Mouse (Mus musculus) gastrocnemius, postnatal 36 days (tissue): ENCODE measurements at regions not wholly inside any gene's neighbourhood (a gene's known extent, or its start where the extent isn't known, plus 50 kb on each side); places are given as distances from the start of the nearest gene placed in this dataset.

Source experiments
- DNase-seq, 2 experiments: peaks; one replicate each; pipeline ENCODE4 v3.0.0; 2022
- intact Hi-C: fragments of 180-260 bp; cut with DNase I; formaldehyde crosslinking; loops from one replicate; pipeline ENCODE4 v1.15.1; 2025

GRCm38 (mm10) chr19:26467179-26467651 lies 137.6 kb upstream of the Smarca2 start:
- no peak for DNase-seq
- intact Hi-C loops = no loop called here

GRCm38 (mm10) chr19:26472659-26473058 lies 132.2 kb upstream of the Smarca2 start:
- no peak for DNase-seq
- intact Hi-C loops = no loop called here

- intact Hi-C loops = no loop called here
- no peak for DNase-seq
These were observed 131.6 kb upstream of the Smarca2 start for GRCm38 (mm10) chr19:26473211-26473610.

- intact Hi-C loops = no loop called here
These were observed 129.7 kb upstream of the Smarca2 start for GRCm38 (mm10) chr19:26475197-26475596.

GRCm38 (mm10) chr19:26475754-26476153 lies 129.1 kb upstream of the Smarca2 start:
- intact Hi-C loops = no loop called here

More at GRCm38 (mm10) chr19:26475197-26475596, 129.7 kb upstream of the Smarca2 start:
- DNase-seq = no peak

GRCm38 (mm10) chr19:26478055-26478737 lies 126.7 kb upstream of the Smarca2 start:
- intact Hi-C loops = no loop called here
- DNase-seq = no peak

More at GRCm38 (mm10) chr19:26475754-26476153, 129.1 kb upstream of the Smarca2 start:
- no peak for DNase-seq

- intact Hi-C loops = no loop called here
These were observed 120.5 kb upstream of the Smarca2 start for GRCm38 (mm10) chr19:26484322-26484721.

GRCm38 (mm10) chr19:26492806-26493205 lies 112.0 kb upstream of the Smarca2 start:
- intact Hi-C loops = no loop called here
- no peak for DNase-seq

More at GRCm38 (mm10) chr19:26484322-26484721, 120.5 kb upstream of the Smarca2 start:
- DNase-seq = no peak

GRCm38 (mm10) chr19:26501064-26501463 lies 103.8 kb upstream of the Smarca2 start:
- DNase-seq = no peak
- intact Hi-C loops = no loop called here

- DNase-seq = no peak
- intact Hi-C loops = no loop called here
These were observed 100.8 kb upstream of the Smarca2 start for GRCm38 (mm10) chr19:26504027-26504426.

GRCm38 (mm10) chr19:26506802-26507201 lies 98.0 kb upstream of the Smarca2 start:
- intact Hi-C loops = no loop called here
- no peak for DNase-seq

- DNase-seq = no peak
- intact Hi-C loops = no loop called here
These were observed 96.9 kb upstream of the Smarca2 start for GRCm38 (mm10) chr19:26507986-26508385.

- DNase-seq = no peak
- intact Hi-C loops = no loop called here
These were observed 96.2 kb upstream of the Smarca2 start for GRCm38 (mm10) chr19:26508616-26509015.

- no peak for DNase-seq
- intact Hi-C loops = no loop called here
These were observed 95.6 kb upstream of the Smarca2 start for GRCm38 (mm10) chr19:26509240-26509639.

- DNase-seq = no peak
- intact Hi-C loops = no loop called here
These were observed 94.7 kb upstream of the Smarca2 start for GRCm38 (mm10) chr19:26510185-26510584.

- intact Hi-C loops = no loop called here
- no peak for DNase-seq
These were observed 94.0 kb upstream of the Smarca2 start for GRCm38 (mm10) chr19:26510887-26511286.

- intact Hi-C loops = no loop called here
- DNase-seq = no peak
These were observed 93.1 kb upstream of the Smarca2 start for GRCm38 (mm10) chr19:26511756-26512155.

- no peak for DNase-seq
These were observed 80.3 kb upstream of the Smarca2 start for GRCm38 (mm10) chr19:26524583-26524982.

GRCm38 (mm10) chr19:26531390-26531789 lies 73.5 kb upstream of the Smarca2 start:
- no peak for DNase-seq
- intact Hi-C loops = no loop called here

More at GRCm38 (mm10) chr19:26524583-26524982, 80.3 kb upstream of the Smarca2 start:
- intact Hi-C loops = no loop called here

GRCm38 (mm10) chr19:26532509-26532908 lies 72.3 kb upstream of the Smarca2 start:
- intact Hi-C loops = no loop called here
- DNase-seq = no peak

GRCm38 (mm10) chr19:26545671-26546070 lies 59.2 kb upstream of the Smarca2 start:
- no peak for DNase-seq
- intact Hi-C loops = no loop called here

- intact Hi-C loops = no loop called here
- DNase-seq = no peak
These were observed 57.3 kb upstream of the Smarca2 start for GRCm38 (mm10) chr19:26547522-26547921.
